Mouse (Mus musculus) CH12.LX (cell line): ENCODE data around the gene Baz1b.

Source experiments
- CTCF ChIP-seq, 2 experiments: IDR thresholded peaks in 1 of 2; conservative IDR thresholded peaks in 1 of 2; 2 replicates each; pipeline ENCODE4 v1.5.1; 2011 to 2012; ENCODE audit warnings: low read depth in 2 of 2, low read length in 2 of 2, improper control_type of control experiment in 1 of 2, inconsistent platforms in 1 of 2, mild to moderate bottlenecking in 1 of 2, moderate library complexity in 1 of 2
- EP300 ChIP-seq: IDR thresholded peaks from 2 replicates; pipeline ENCODE4 v1.6.1; 2011; ENCODE audit warnings: low read length, improper control_type of control experiment
- HCFC1 ChIP-seq: IDR thresholded peaks from 2 replicates; pipeline ENCODE4 v1.6.1; 2012; ENCODE audit warnings: low read depth, mild to moderate bottlenecking, inconsistent platforms, low read length, improper control_type of control experiment
- MEF2A ChIP-seq: IDR thresholded peaks from 2 replicates; pipeline ENCODE4 v1.6.1; 2014; ENCODE audit warnings: low read depth, mild to moderate bottlenecking, inconsistent platforms, low read length, improper control_type of control experiment, borderline replicate concordance
- MYC ChIP-seq: IDR thresholded peaks from 2 replicates; pipeline ENCODE4 v1.6.1; 2011; ENCODE audit warnings: low read depth, mild to moderate bottlenecking, improper control_type of control experiment, low read length
- POLR2A ChIP-seq: IDR thresholded peaks from 2 replicates; pipeline ENCODE4 v1.6.1; 2011; ENCODE audit warnings: low read depth, mild to moderate bottlenecking, improper control_type of control experiment, low read length
- POLR2AphosphoS2 ChIP-seq: IDR thresholded peaks from 2 replicates; pipeline ENCODE4 v1.6.1; 2011; ENCODE audit warnings: low read depth, low read length, improper control_type of control experiment
- RAD21 ChIP-seq: IDR thresholded peaks from 2 replicates; pipeline ENCODE4 v1.6.1; 2011; ENCODE audit warnings: low read depth, mild to moderate bottlenecking, low read length, improper control_type of control experiment, moderate library complexity

- TF ChIP-seq POLR2A (no peak), CTCF (conservative IDR thresholded peaks at IDR 0.05 in 1 of 2, IDR thresholded peaks at IDR 0.05 in 1 of 2; ENCODE audit: low read depth in 2 of 2, low read length in 2 of 2) (no peak), RAD21 (no peak), POLR2AphosphoS2 (no peak), HCFC1 (no peak), MYC (no peak), MEF2A (no peak), EP300 (no peak)
Observed at GRCm38 (mm10) chr5:135276597-135276996, 89.5 kb downstream of the Baz1b start.
